Mouse (Mus musculus): ENCODE results near the gene Ostm1. TPM values are rescaled to one million over a fixed set of nuclear protein-coding genes. Genes with fewer than 3 reads are reported as not detected.

Gene Ostm1
- polyA plus RNA-seq, 1 experiment: 33.5 TPM

Other genes with a start within 250 kb of the Ostm1 start
- gene Afg1l, start 105.3 kb upstream of the Ostm1 start, polyA plus RNA-seq (2012; rRNA removed): 9.5 and 10.3 TPM in 2 replicates
- 241 and 261 TPM in 2 replicates for gene Snx3, start 81.8 kb upstream of the Ostm1 start, polyA plus RNA-seq (2012; rRNA removed)
- not detected in 2 replicates for gene Nr2e1, start 190 bp upstream of the Ostm1 start, polyA plus RNA-seq (2012; rRNA removed)
- gene Sec63, start 177.7 kb downstream of the Ostm1 start, polyA plus RNA-seq (2012; rRNA removed): 50.6 and 63.2 TPM in 2 replicates

Measured in urinary bladder, adult 2 months (tissue).